Mouse (Mus musculus): ENCODE data around the gene Rbm4b.

DNA sequence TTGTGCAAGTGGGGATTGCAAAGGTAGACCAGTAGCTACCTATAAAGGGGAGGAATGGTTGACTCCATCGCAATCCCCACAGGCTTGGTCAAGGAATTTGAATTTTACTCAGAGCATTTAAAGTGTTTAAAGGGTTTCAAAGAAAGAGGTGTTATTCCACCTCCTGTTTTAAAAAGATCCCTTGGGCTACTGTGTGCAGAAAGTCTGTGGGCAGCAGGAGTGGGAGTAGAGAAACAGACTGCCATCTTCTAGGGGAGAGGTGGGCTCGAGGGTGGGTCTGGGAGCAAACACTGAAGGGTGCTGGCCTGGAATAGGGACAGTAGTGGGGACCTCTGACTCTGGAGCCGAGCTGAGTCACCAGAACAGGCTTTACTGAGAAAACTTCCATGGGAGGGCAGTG is 23.2 kb upstream of the Rbm4b start:
- no peak for TF ChIP-seq CTCF (IDR thresholded peaks at IDR 0.05; ENCODE audit: borderline replicate concordance, insufficient read depth, low read depth, low read length)
- no peak for TF ChIP-seq POLR2A (IDR thresholded peaks at IDR 0.05; ENCODE audit: borderline replicate concordance, insufficient read depth, low read length)
